Mouse (Mus musculus) cerebellum, adult 2 months (tissue): ENCODE results near the gene Hist1h2aa. TPM values are rescaled to one million over a fixed set of nuclear protein-coding genes. Genes with fewer than 3 reads are reported as not detected.

Source experiments
- DNase-seq, 2 experiments: peaks; one replicate each; pipeline ENCODE4 v3.0.0; 2021
- H3K27ac ChIP-seq: fragments of 200-500 bp; 2 replicates; pipeline ENCODE4 v1.5.1; 2012; ENCODE audit warnings: low read length, control low read depth, inconsistent platforms; ENCODE audit not compliant: insufficient read depth
- H3K27me3 ChIP-seq: fragments of 200-500 bp; 2 replicates; pipeline ENCODE4 v1.6.1; 2012; ENCODE audit warnings: inconsistent platforms, mild to moderate bottlenecking, low read length, moderate library complexity; ENCODE audit not compliant: control insufficient read depth, insufficient read depth
- H3K4me1 ChIP-seq: fragments of 200-500 bp; 2 replicates; pipeline ENCODE4 v1.6.1; 2011; ENCODE audit warnings: low read length; ENCODE audit not compliant: control insufficient read depth, insufficient read depth
- H3K4me3 ChIP-seq: fragments of 200-500 bp; replicated peaks from 2 replicates; pipeline ENCODE3; 2011; ENCODE audit warnings: mild to moderate bottlenecking, low read depth, low read length, control low read depth; ENCODE audit not compliant: insufficient read depth
- CTCF ChIP-seq: fragments of 200-500 bp; IDR thresholded peaks from 2 replicates; pipeline ENCODE4 v1.5.1; 2011; ENCODE audit warnings: low read depth, mild to moderate bottlenecking, control low read depth, low read length, moderate library complexity, borderline replicate concordance; ENCODE audit not compliant: insufficient read depth
- POLR2A ChIP-seq: fragments of 200-500 bp; IDR thresholded peaks from 2 replicates; pipeline ENCODE4 v1.6.1; 2011; ENCODE audit warnings: low read length, control low read depth, borderline replicate concordance; ENCODE audit not compliant: insufficient read depth
- WGBS: fragments of 180-500 bp; shearing (Covaris S2); methylation state at CpG from one replicate; pipeline ENCODE4 v1.1.7; 2018; 5-methylcytosine and 5-hydroxymethylcytosine counted together
- polyA plus RNA-seq: library from polyadenylated mRNA; depleted of rRNA; stranded (reverse); fragments of >200 nt; gene quantifications from 2 replicates; pipeline ENCODE4 v1.2.3, GENCODE M21; 2012; rRNA removed

The Hist1h2aa gene
- polyA plus RNA-seq, 1 experiment, result not detected

DNA sequence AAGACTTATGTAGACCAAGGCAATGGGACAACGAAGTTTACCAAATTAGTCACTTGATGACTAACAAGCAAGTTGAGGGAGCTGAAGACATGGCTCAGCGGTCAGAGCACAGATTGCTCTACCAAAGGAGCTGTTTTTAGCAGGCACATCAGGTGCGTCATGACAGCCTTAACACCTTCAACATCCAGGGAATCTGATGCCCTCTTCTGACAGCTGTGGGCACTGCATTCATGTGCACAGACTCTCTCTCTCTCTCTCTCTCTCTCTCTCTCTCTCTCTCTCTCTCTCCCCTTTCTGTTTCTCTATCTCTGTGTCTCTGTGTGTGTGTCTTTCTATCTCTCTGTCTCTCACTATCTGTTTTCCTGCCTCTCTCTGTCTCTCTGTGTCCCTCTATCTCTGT is 16.7 kb downstream of the Hist1h2aa start:
- 82% methylated on average over 3 of the region's 3 CpGs for WGBS
- DNase-seq, result no peak
- Histone ChIP-seq H3K4me1 (no peaks in the 10 kb centered on the region), H3K27me3 (no peaks in the 10 kb centered on the region), H3K4me3 (no peak overlapping the region), H3K27ac (no peak overlapping the region)
- TF ChIP-seq POLR2A (no peak), CTCF (no peak)

DNA sequence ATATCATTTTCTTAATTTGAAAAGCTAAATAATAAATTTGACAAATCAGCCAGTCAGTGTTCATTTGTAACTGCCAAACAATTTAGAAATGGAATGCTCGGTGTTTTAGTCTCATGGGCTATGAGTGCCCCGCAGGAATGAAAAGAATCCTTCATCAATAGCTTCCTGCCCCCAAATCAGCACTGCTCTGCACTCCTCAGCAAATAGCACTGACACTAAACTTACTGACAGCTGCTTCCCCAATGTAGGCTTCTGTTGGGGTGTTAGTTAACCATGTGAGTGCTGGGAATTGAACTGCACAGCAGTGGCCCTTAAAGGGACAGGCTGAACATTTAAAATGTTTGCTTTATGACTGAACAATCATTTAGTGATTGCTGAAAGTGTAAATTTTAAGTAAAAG is 25.5 kb downstream of the Hist1h2aa start:
- 47% methylated on average over 2 of the region's 2 CpGs for WGBS
- Histone ChIP-seq H3K4me1 (no peaks in the 10 kb centered on the region), H3K27ac (no peak overlapping the region), H3K4me3 (no peak overlapping the region), H3K27me3 (no peaks in the 10 kb centered on the region; the same call in 1 of the 2 replicates)
- no peak for TF ChIP-seq CTCF
- no peak for TF ChIP-seq POLR2A
- DNase-seq, result no peak

DNA sequence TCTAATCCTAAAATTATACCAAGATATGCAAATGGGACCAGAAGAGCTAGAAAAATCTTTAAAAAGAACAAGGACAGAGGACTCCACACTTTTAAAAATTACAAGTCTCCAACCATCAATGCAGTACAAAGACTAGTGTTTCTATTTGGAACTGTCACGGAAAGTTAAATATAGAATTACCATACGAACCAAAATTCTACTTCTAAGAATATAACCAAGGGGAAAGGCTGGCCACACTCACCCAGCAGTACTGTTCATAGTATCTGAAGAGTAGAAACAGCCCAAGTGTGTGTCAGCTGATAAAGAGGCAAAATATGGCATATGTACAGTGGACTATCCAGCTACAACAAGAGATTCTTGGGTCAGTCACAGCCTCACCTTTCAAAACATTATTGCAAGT is 30.6 kb downstream of the Hist1h2aa start:
- Histone ChIP-seq H3K27ac (no peak overlapping the region), H3K4me1 (no peaks in the 10 kb centered on the region), H3K4me3 (no peak overlapping the region), H3K27me3 (no peaks in the 10 kb centered on the region; the same call in 1 of the 2 replicates)
- WGBS, result 80% methylated on average over 2 of the region's 2 CpGs
- TF ChIP-seq POLR2A, result no peak
- DNase-seq, result no peak

DNA sequence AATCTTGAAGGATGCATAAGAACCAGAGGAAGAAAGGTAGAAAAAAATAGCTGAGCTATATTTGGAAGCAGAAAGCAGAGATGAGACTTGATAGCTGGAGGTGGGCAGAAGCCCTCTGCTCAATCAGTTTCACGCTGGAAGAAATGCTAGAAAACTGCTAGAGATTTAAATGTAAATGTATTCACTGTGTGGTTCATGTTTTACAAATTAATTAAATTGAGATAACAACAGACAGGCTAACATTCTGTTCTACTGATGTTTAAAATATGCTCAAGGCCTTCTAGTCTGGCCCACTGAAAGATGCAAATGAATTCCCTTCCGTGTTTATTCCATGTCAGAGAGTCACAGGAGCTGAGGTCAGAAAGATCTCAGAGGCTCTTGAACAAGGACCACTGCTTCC is 37.6 kb downstream of the Hist1h2aa start:
- H3K4me3 ChIP-seq, result no peak overlapping the region
- H3K27me3 ChIP-seq, result no peaks in the 10 kb centered on the region
- DNase-seq, result no peak
- 76% methylated on average over 2 of the region's 2 CpGs for WGBS
- no peak overlapping the region for H3K27ac ChIP-seq
- TF ChIP-seq POLR2A, result no peak
- TF ChIP-seq CTCF, result no peak
- no peaks in the 10 kb centered on the region for H3K4me1 ChIP-seq

DNA sequence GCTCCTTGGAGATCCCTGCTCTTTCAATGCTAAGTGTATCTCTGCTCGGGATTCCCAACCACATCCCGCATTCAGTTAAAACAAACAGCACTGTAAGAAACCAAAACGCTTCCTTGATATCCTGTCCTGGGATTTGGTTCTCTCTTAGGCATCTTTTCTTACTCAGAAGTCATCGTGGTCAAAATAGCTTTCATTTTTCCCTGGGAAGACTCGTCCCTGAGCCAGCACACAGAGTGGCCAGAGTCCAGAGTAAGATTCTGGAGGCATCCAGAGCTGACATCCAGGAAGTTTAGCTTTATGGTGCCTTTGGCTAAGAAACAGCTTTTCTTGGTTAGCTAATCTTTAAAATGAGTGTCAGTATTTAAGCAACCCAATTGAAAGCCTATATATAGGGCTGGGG is 38.0 kb downstream of the Hist1h2aa start:
- no peaks in the 10 kb centered on the region for H3K4me1 ChIP-seq
- no peak overlapping the region for H3K4me3 ChIP-seq
- DNase-seq, result no peak
- WGBS, result 75% methylated on average over 5 of the region's 5 CpGs
- H3K27me3 ChIP-seq, result no peaks in the 10 kb centered on the region
- no peak for TF ChIP-seq CTCF
- no peak overlapping the region for H3K27ac ChIP-seq

Other genes starting within 250 kb of the Hist1h2aa start
- not detected in 2 replicates for gene Hist1h1t, start 238.6 kb upstream of the Hist1h2aa start, polyA plus RNA-seq
- gene Hist1h4c, start 236.0 kb upstream of the Hist1h2aa start, polyA plus RNA-seq, result 5.8 and 9.1 TPM in 2 replicates
- 6.2 and 7.1 TPM in 2 replicates for gene Hfe, start 223.6 kb upstream of the Hist1h2aa start, polyA plus RNA-seq
- gene Hist1h1c, start 195.7 kb upstream of the Hist1h2aa start, polyA plus RNA-seq, result 34.6 and 42.8 TPM in 2 replicates
- 0.23 and 0.30 TPM in 2 replicates for gene Hist1h3c, start 188.9 kb upstream of the Hist1h2aa start, polyA plus RNA-seq
- gene Hist1h2bb, start 187.7 kb upstream of the Hist1h2aa start, polyA plus RNA-seq, result 0.56 and 0.97 TPM in 2 replicates
- gene Hist1h2ab, start 183.3 kb upstream of the Hist1h2aa start, polyA plus RNA-seq, result 1.1 TPM in 1 of 2 replicates, not detected in the other
- gene Hist1h3b, start 182.2 kb upstream of the Hist1h2aa start, polyA plus RNA-seq, result 0.40 TPM in 1 of 2 replicates, not detected in the other
- gene Hist1h4b, start 177.4 kb upstream of the Hist1h2aa start, polyA plus RNA-seq, result 4.8 and 5.4 TPM in 2 replicates
- gene Hist1h4a, start 173.2 kb upstream of the Hist1h2aa start, polyA plus RNA-seq, result 3.5 and 4.7 TPM in 2 replicates
- 0.43 and 1.2 TPM in 2 replicates for gene Hist1h3a, start 172.1 kb upstream of the Hist1h2aa start, polyA plus RNA-seq
- 0.52 TPM in 1 of 2 replicates, not detected in the other for gene Hist1h1a, start 170.8 kb upstream of the Hist1h2aa start, polyA plus RNA-seq
- 0.08 and 0.10 TPM in 2 replicates for gene Trim38, start 164.5 kb upstream of the Hist1h2aa start, polyA plus RNA-seq
- not detected in 2 replicates for gene Slc17a2, start 127.5 kb upstream of the Hist1h2aa start, polyA plus RNA-seq
- 0.02 TPM in 1 of 2 replicates, not detected in the other for gene Slc17a3, start 95.0 kb upstream of the Hist1h2aa start, polyA plus RNA-seq
- gene Slc17a1, start 66.7 kb upstream of the Hist1h2aa start, polyA plus RNA-seq, result not detected in 2 replicates
- not detected in 2 replicates for gene Slc17a4, start 19.5 kb upstream of the Hist1h2aa start, polyA plus RNA-seq
- not detected in 2 replicates for gene Hist1h2ba, start 306 bp upstream of the Hist1h2aa start, polyA plus RNA-seq
- gene Scgn, start 56.8 kb downstream of the Hist1h2aa start, polyA plus RNA-seq, result 0.11 and 0.21 TPM in 2 replicates